Mouse (Mus musculus): ENCODE measurements at regions not wholly inside any gene's neighbourhood (a gene's known extent, or its start where the extent isn't known, plus 50 kb on each side); places are given as distances from the start of the nearest gene placed in this dataset.

DNA sequence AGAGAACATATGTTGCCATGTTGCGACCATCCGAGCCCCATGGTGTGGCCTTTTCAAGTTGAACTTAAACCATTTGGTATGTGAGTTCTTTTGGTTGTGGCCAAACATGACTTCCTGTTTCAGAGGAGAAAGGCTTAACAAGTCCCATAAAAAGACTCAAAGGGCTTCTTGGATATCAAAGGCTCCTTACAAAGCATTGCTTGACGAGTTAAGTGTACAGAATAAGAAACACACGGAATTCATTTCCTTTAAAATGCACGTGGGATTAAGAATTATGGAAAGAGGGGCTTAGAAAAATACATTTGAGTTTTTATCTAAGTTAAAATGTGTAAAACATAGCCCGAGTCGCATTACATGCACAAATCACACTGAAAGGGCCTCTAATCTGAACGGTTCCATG lies 346.8 kb downstream of the Cmpk2 start:
- intact Hi-C loops (cut with DNase I) = no loop called here
- DNase-seq (ENCODE audit: low spot score in 2 of 2) = no peak

DNA sequence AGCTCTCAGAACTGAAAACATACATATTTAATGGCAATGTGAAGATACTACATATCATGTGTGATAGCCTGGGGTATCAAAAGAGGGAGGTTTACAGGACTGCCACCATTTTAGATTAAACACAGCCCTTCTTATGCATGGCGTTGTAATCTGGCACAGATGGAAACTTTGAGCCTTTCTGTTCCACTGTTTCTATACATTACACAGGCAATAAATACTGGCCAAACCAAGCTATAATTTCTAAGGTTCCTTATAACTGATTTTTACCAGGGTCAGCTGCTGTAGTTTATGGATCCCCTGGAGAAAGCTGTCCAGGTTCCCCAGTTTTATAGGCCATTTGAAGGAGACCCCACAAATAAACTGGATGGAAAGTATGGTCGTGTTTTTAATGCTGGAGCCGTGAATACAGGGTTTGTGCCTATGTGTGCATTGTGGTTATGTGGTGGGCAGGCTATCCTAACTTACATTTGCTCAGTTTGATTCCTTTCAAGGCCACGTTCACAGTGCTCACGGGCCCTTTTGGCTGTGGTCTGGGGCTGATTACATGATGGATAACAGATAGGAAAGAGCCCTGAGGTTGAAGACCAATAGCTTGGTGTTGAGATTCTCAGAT lies 341.7 kb downstream of the Cmpk2 start:
- intact Hi-C loops (cut with DNase I) = no loop called here

DNA sequence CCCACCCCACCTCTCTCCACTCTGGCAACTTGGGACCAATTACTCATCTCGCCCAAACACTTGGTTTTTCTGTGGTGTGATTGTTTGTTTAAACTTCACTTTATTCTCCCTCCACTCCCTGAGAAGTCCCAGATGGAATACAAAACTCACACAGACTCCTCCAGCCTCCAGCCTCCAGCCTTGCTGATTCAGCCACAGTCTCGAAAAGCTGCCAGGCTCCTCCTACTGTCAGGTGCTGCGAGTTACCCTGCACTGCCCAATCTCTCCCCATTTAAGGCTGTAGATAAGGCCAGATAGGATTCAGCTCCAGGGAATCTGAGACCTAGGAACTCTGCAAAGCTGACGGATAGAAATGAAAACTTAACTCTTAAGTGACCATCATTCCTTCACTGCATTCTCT lies 340.7 kb downstream of the Cmpk2 start:
- intact Hi-C loops (cut with DNase I) = no loop called here
- DNase-seq (ENCODE audit: low spot score in 2 of 2) = peak; percentile 5 to 66

More for the DNA sequence above, 341.7 kb downstream of the Cmpk2 start:
- DNase-seq (ENCODE audit: low spot score in 2 of 2) = no peak

DNA sequence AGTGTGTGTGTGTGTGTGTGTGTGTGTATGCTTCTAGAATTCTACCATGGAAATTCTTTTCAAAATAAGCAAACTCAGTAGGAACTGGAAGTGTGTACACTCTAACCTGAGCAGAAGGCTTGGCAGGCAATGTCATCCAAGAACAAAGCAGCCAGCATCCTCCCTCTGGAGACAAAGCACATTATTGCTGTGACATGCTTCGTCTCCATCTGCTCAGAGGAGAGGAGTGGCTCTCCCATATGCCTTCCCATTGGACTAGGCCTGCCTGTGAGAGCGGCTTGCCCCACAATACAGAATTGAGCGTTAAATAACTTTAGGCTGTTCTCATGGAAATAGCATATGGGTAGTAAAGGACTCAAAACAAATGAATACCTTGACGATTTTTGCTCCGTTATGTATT lies 333.5 kb downstream of the Cmpk2 start:
- no peak for DNase-seq (ENCODE audit: low spot score in 2 of 2)
- intact Hi-C loops (cut with DNase I) = no loop called here

DNA sequence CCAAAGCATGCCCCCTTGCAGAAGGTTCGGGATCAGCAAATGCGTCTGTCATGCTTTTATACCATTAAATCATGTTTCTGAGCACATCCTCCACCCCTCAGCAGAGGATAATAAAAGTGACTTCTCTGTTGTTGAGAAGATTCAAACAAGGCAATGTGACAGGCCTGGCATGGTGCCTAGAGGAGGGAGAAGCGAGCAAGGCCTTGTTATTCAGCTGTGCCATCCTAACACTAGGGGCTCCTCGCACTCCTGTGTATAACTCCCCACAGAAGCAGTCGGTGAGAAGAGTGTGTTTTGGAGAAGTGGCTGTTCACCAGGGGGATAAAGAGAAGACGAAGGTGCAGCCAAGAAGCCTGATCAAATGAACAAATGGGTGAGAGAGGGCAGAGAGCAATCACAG lies 330.3 kb downstream of the Cmpk2 start:
- intact Hi-C loops (cut with DNase I) = no loop called here
- no peak for DNase-seq (ENCODE audit: low spot score in 2 of 2)

DNA sequence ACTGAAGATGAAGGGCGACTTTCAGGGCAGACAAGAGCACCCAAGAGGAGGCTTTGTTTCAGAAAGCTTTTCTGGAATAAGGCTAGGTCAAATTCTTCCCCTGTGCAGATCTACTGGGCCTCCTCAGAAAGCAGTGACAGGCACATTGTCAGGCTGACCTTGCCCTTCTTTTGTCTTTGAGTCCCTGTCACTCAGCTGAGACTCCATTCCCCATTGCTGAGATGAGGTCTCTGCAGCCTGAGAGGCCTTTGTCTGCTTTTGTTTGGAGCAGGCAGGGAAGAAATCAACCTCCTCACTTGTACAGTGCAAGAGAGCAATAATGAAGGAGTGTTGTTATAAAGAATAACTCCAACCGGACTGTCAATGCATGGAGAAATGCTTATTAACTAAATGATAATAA lies 327.4 kb downstream of the Cmpk2 start:
- DNase-seq (ENCODE audit: low spot score in 2 of 2) = no peak
- intact Hi-C loops (cut with DNase I) = no loop called here

DNA sequence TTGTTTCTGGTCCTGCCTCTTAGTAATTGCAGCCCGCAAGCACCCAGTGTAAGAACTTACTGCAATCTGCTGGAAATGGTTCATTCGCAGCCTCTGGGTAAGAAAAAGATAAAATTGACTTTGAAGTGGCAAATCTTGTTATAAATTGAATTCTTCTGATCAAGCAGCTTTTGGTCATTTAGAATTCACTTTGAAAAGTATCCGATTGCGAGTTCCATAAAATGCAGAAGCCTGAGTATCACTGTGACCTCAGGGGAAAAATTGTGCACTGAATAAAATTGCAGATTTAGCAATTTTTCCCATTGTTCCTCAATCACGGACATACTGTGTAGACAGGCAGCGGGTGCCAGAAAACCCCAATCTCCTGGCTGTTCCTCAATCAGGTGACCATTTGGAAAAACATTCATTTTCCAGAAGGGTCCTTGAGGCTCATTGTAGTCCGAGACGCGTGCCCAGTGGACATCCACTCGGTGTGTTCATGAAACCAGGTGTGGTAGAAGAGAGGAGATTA lies 320.4 kb downstream of the Cmpk2 start:
- no peak for DNase-seq (ENCODE audit: low spot score in 2 of 2)
- intact Hi-C loops (cut with DNase I) = no loop called here

DNA sequence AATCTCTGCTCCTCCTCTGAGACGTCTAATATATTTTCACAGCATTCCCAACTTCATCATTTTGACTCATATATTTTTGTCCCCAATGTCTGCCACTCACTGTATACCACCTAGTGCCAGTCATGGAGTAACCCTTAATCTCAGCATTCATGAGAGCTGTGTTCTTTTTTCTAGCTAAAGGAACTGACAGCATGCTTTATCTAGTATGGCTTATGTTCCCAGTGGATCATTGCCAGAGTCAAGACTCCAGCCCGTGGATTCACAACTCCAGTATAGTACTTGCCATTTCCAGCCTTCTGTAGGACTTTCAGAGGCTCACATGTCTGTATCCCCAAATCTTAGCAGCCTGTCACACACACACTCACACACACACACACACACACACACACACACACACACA lies 316.5 kb downstream of the Cmpk2 start:
- intact Hi-C loops (cut with DNase I) = no loop called here
- DNase-seq (ENCODE audit: low spot score in 2 of 2) = peak in 1 of 2 experiments; percentile 51

DNA sequence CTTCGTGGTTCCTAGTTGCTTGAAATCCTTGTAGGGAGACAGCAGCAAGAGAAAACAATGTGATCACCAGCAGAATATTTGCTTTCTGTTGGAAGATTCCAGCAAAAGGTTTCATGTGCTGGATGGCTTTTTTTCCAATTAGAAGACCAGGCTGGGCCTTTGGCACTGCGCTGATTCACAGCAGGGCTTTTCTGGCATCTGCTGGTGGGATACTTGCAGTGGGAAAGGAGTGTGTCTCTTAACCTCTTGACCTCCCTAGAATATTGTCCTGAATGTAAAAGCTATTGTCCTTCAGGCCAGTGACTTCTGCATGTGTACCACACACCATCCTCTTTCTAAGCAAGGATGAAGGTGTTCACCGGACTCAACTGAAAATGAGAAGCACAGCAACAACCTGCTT lies 315.4 kb downstream of the Cmpk2 start:
- intact Hi-C loops (cut with DNase I) = no loop called here
- DNase-seq (ENCODE audit: low spot score in 2 of 2) = no peak

DNA sequence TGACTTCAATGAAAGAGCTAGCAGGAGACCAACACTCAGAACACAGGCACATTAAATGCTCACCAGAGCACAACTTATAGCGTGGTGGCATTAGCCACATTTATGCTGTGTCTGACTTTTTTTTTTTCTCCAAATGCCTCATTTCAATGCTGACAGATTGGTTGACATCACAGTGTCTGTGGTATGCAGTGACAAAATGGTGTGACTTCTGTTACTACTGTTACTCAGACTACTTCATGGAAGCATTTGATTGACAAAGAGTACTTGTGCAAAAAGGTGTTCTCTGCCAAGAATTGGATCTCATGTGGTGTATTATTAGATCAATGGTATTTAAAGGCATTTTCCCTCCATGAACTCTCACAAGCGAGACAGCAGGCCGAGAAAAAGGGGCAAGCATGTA lies 314.8 kb downstream of the Cmpk2 start:
- intact Hi-C loops (cut with DNase I) = no loop called here
- no peak for DNase-seq (ENCODE audit: low spot score in 2 of 2)

DNA sequence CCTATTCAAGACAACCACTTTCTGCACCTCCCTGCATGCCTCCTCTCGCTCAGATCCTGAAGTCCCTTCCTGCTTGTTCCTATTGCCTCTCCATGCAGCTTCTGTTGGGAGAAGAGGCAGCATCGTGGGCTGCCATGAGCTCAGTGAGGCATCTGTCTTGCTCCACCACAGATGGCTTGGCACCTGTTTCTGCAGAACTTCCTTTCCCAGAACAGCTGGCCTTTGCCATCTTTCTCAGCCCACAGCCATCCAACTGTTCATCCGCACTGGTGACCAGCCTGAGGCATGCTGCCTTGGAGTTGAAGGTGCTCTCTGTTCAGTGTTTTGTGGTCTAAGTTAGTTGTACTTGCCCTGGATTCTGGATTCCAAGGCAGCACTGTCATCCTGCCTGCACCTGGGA lies 312.5 kb downstream of the Cmpk2 start:
- peak; percentile 54 to 88 for DNase-seq (ENCODE audit: low spot score in 2 of 2)
- intact Hi-C loops (cut with DNase I) = loop anchor here (1.0 kb wide), 1 partner anchor 192 kb away; no protein-coding TSS in a partner anchor

DNA sequence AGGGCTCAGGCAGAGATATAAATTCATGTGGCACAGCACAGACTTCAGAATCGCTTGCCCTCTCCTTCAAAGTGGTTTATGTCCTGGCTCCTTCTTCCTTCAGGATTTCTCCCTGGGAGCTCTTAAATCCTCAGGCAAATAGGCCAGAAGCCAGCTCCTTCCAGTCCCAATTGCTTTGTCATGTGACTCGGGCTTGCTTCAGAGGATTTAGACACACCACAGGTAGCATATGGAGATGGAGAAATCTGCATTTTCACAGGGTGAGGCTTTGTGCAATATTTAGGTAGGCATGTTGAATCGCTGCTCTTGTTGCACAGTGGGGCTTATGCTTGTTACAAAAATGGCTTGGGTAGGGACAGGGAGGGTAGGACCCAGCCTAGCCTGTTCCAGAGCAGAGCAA lies 309.8 kb downstream of the Cmpk2 start:
- intact Hi-C loops (cut with DNase I) = no loop called here
- DNase-seq (ENCODE audit: low spot score in 2 of 2) = no peak

DNA sequence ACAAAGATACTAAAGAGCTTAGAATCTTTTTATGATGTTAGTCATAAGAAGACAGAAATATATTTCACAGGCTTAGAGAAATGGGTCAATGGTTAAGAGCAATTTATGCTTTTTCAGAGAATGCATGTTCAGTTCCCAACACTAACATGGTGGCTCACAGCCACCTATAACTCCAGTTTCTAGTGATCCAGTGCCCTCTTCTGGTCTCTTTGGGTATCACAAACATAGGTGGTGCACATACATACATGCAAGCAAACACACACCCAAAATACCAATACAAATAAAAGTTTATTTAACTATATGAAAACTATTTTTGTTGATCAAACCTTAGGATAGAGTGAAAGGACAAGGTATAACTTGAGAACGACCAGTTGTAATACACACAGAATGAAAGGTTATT lies 308.0 kb downstream of the Cmpk2 start:
- intact Hi-C loops (cut with DNase I) = no loop called here
- DNase-seq (ENCODE audit: low spot score in 2 of 2) = no peak

DNA sequence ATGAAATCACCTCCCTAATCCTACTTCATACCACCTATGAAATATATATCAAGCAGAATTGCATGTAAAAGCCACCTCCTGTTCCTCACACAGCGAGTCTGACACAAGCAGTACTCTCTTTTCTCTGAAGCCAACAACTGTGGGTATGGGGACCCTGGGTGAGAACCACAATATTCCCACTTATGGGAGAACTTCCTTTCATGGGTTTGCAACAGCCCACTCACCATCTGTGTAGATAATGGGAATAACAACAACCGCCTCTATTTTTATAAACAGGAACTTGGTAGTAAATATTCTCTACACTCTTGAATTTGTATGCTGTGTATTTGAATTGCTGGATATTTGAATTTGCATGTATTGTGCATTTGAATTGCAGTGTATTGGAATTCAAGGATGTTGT lies 305.0 kb downstream of the Cmpk2 start:
- intact Hi-C loops (cut with DNase I) = no loop called here
- no peak for DNase-seq (ENCODE audit: low spot score in 2 of 2)

DNA sequence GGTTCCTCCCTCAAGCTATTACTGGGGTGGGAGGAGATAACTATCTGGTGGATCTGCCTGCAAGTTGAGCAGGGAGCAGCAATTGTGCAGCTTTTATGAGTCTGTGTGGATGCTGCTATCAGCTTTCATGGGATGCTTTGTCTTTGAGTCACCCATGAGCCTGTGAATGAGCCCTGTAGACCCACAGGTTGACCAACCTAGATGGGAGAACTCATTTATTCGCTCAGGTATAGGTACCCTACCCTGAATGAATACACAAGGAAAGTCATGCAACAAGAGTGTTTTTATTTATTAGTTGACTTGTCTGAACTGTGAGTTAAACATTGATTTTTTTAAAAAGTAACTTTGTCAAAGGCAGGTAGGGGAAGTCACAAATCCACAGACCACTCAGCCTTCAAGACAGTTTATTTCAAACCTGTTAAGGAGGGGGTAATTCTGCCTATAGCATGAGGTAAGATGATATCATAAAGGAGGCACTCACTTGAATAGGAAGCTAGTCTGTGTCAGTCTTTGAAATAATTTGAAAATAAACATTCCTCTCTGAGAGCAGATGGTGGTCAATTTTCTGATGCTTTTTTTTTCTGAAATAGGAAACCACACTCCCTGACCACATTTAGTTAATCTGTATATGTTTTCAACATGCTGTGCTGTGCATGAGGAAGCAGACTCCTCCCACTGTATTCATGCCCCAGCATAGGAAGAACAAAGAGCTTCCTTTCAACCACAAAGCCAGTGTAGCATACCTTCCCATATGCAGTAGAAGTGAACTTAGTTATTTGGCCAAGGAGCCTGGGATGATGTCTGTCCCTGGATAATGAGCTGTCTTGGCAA lies 302.0 kb downstream of the Cmpk2 start:
- intact Hi-C loops (cut with DNase I) = no loop called here
- no peak for DNase-seq (ENCODE audit: low spot score in 2 of 2)

DNA sequence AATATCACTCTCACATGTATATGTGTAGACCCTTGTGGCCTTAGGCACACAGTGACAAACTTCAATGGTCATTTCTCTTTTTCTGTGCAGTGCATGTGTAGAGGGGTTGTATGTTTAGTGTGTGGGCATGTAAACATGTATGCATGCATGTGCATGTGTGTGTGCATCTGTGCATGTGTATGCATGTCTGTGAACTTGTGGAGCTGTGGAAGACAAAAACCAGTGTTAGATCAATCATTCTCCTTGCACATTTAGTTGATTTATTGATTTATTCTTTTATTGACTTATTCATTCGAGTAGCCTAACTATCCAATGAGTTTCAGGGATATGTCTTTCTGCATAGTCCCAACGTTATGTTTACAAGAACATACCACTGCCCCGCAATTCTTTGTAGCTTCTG lies 298.5 kb downstream of the Cmpk2 start:
- DNase-seq (ENCODE audit: low spot score in 2 of 2) = no peak
- intact Hi-C loops (cut with DNase I) = no loop called here

DNA sequence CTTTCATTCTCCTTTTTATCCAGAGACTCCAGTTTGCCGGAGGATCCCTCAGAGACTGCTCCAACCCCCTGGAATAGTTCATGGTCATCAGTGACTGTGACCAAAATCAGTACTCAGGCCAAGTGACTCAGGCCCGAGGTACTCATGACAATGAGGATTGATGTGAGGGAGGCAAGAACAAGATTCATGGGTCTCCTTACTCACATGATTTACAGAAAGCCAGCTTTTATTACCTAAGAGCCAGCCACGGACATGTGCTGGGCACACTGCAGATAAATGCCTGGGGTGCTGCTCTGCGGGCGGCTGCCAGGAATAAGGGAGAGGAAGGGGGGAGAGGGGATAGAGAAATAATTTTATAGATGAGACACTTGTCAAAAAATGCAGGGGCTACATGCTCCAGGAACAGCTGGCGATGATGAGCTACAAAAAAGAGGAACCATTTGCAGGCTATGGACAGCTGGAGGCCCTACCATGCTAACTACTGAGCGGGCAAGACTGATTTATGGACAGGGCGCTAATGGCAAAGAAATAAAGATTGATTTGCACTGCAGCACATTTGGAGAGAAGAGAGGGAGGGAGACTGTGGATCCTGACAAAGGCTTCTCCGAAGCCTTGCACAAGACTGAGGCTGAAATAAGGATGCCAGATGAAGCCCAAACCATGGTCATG lies 289.8 kb downstream of the Cmpk2 start:
- intact Hi-C loops (cut with DNase I) = no loop called here
- DNase-seq (ENCODE audit: low spot score in 2 of 2) = no peak

DNA sequence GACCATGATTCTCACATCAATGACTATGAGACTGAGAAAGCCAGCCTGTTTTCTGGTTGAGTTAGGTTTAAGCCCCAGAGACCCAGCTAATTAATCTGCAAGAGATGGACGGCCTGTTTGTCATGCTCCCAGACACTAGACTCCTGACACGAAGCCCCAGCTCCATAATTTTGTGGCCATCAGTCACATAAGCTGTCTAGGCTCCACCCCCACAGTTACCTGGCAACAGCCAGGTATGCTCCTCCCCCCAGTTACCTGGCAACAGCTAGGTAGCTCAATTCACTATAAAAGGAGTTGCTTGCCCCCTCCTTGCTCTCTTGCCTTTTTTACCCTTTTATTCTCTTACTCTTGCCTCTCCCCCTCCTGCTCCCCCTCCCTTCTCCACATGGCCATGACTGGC lies 287.3 kb downstream of the Cmpk2 start:
- no peak for DNase-seq (ENCODE audit: low spot score in 2 of 2)
- intact Hi-C loops (cut with DNase I) = no loop called here

DNA sequence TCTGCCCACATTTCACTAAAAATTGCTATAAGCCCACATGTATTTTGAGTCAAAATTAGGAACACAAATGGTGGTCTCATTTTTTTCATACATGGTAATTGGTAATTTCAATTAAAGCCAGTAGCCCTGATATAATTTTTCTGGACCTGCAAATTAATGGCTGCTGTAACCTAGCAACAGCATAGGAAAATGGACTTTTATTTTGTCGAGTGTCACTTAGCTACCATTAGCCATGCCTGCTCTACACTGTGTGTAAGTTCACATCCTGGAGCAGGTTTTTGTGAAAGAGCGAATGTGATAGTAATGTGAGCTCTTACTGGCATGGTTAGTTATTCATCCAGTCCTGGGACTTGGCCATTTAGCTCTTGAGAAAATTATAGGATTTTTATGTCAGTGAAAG lies 285.6 kb downstream of the Cmpk2 start:
- intact Hi-C loops (cut with DNase I) = no loop called here
- DNase-seq (ENCODE audit: low spot score in 2 of 2) = no peak

DNA sequence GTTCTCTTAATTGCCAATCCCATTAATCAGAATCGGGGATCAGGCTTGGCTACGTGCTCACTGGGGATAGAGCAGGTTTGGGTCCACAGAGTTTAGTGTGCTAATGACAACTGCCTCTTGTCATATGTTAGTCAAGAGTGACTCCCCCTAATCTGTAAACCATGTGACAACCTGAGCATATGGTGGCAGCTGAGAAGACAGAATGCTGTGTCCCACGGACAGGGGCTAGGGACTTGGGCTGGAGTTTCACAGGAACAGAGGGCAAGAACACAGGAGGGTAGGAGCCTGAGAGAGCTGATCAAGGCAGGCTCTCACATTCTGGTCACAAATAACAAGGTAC lies 265.5 kb downstream of the Cmpk2 start:
- DNase-seq (ENCODE audit: low spot score in 2 of 2) = no peak
- intact Hi-C loops (cut with DNase I) = no loop called here
